Mouse (Mus musculus): Measurements from ENCODE around the gene Znhit1. TPM values are rescaled to one million over a fixed set of nuclear protein-coding genes. Genes with fewer than 3 reads are reported as not detected.
A peak's percentile ranks its signal among the peaks of the same experiment; 100 is the strongest.
"Not testable (repeated sequence)": the region's sequence is repeated elsewhere in the genome, so short reads cannot be mapped to it uniquely, and the experiment has no call there.

Znhit1 gene
- polyA plus RNA-seq, 1 experiment: 308 TPM

DNA sequence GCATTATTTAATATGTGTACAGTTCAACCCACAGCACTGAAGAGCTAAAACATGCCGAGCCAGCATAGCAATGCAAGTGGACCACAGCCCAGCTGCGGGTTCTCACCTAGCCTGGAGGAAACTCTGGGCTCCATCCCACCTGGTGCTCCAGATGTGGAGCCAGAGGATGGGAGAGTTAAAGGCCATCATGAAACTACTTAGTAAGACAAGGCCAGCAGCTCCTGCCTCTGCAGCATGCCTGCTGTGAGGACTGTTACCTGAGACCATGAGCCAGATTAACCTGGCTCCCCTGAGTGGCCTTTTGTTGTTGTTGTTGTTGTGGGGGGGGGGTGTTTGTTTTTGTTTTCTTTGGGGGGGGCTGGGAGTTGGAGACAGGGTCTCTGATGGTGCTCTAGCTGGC is 44.4 kb downstream of the Znhit1 start:
- no peak for TF ChIP-seq POLR2A (IDR thresholded peaks at IDR 0.05; ENCODE audit: control insufficient read depth, low read depth, low read length)
- no peak for TF ChIP-seq CTCF (IDR thresholded peaks at IDR 0.05; ENCODE audit: control insufficient read depth, insufficient read depth, insufficient replicate concordance, low read depth, low read length)
- Histone ChIP-seq H3K27me3 (ENCODE audit: control insufficient read depth, insufficient read depth, low read length) (no peaks in the 10 kb centered on the region), H3K27ac (ENCODE audit: control insufficient read depth, insufficient read depth, low read depth, low read length) (no peak overlapping the region), H3K4me1 (ENCODE audit: control insufficient read depth, insufficient read depth, low read length) (peaks cover 2% of the 10 kb centered on the region; the same call in 1 of the 2 replicates), H3K36me3 (ENCODE audit: control insufficient read depth, insufficient read depth, low read length) (no peaks in the 10 kb centered on the region; the same call in 1 of the 2 replicates), H3K4me3 (ENCODE audit: control insufficient read depth, low read depth, low read length) (no peak overlapping the region)

DNA sequence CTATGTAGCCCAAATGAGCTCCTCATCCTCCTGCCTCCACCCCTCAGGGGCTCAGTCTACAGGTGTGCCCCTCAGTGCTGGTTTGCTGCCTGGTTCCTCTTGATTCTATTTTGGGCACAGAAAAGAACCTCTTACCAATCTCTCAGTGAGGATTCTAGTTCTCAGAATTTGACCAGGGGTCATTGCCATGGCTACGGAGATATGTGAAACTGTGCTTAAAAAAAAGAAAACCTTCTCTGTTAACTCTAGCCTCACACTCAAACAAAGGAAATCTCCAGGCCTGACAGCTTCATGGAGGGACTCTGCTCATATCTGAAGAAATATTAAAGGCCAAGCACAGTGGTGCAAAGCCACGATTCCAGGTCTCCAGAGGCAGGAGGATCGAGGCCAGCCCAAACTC is 45.0 kb downstream of the Znhit1 start:
- Histone ChIP-seq H3K4me1 (ENCODE audit: control insufficient read depth, insufficient read depth, low read length) (peaks cover 5% of the 10 kb centered on the region), H3K4me3 (ENCODE audit: control insufficient read depth, low read depth, low read length) (no peak overlapping the region), H3K27me3 (ENCODE audit: control insufficient read depth, insufficient read depth, low read length) (no peaks in the 10 kb centered on the region), H3K27ac (ENCODE audit: control insufficient read depth, insufficient read depth, low read depth, low read length) (no peak overlapping the region), H3K36me3 (ENCODE audit: control insufficient read depth, insufficient read depth, low read length) (no peaks in the 10 kb centered on the region; the same call in 1 of the 2 replicates)
- TF ChIP-seq CTCF (IDR thresholded peaks at IDR 0.05; ENCODE audit: control insufficient read depth, insufficient read depth, insufficient replicate concordance, low read depth, low read length): no peak
- TF ChIP-seq POLR2A (IDR thresholded peaks at IDR 0.05; ENCODE audit: control insufficient read depth, low read depth, low read length): no peak

DNA sequence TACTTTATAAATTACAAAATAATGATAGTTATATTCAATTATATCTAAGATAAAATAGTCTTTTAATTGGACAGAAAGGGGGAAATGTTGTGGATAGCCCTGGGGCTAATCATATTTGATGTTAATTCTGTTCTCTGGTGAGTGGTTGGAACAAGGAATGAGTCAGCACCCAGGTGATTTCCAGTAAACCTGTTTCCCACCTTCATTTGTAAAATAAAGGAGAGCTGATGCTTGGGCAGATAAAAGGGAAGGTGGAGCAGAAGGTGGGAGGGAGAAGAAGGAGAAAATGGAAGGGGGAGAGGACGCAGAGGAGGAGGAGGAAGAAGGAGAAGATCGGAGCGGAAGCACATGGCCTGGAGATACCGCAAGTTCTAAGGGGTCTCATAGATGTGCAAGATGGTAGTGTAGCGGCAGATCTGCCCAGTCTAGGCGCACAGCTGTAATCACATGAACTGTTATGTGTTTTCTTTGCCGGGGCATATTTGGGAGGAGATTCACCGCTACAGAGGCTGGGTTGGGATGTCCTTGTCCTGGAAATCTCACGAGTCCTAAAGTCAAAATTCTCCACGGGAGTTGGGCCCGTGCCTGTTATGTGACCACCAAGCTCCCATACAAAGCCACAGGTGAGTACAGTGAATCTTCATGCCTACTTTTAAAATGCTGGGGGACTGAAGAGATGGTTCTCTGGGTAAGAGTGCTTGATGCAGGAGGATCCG is 46.8 kb downstream of the Znhit1 start:
- Histone ChIP-seq H3K4me1 (ENCODE audit: control insufficient read depth, insufficient read depth, low read length) (peaks cover 8% of the 10 kb centered on the region), H3K4me3 (ENCODE audit: control insufficient read depth, low read depth, low read length) (no peak overlapping the region), H3K27me3 (ENCODE audit: control insufficient read depth, insufficient read depth, low read length) (no peaks in the 10 kb centered on the region), H3K36me3 (ENCODE audit: control insufficient read depth, insufficient read depth, low read length) (no peaks in the 10 kb centered on the region; the same call in 1 of the 2 replicates), H3K27ac (ENCODE audit: control insufficient read depth, insufficient read depth, low read depth, low read length) (no peak overlapping the region)
- TF ChIP-seq CTCF (IDR thresholded peaks at IDR 0.05; ENCODE audit: control insufficient read depth, insufficient read depth, insufficient replicate concordance, low read depth, low read length) (no peak), POLR2A (IDR thresholded peaks at IDR 0.05; ENCODE audit: control insufficient read depth, low read depth, low read length) (no peak)

DNA sequence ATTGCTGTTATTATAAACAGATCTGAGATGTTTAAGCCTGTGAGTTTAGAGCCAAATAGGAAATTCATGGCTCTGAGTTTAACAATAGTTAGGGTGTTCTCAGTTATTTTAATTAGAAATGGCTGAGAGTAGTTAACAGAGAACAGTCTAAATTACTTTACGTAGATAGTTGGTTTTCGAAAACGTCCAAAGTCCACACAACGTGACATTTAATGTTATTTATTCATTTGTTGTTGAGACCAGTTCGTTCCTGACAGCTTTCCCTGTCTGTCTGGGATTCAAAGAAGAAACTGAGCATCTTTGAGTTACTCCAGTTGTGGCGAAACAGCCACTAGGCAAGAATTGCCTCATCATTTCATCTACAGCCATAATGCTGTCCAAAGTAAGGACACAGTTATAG is 47.8 kb downstream of the Znhit1 start:
- H3K27ac ChIP-seq (ENCODE audit: control insufficient read depth, insufficient read depth, low read depth, low read length): not testable (repeated sequence)

DNA sequence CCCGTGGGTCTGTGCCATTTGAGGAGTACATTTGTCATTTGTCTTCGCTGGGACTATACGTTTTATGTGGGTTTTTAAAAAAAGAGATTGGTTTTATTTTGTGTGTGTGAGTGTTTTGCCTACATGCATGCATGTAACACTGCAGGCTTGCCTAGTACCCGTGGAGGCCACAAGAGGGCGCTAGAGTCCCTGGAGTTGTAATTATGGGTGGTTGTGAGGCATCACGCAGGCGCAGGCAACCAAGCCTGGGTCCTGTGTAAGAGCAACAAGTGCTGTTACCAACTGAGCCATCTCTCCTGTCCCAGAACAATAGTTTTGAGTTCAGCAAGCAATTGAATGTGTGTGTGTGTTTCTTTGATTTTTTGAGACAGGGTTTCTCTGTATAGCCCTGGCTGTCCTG is 48.5 kb downstream of the Znhit1 start:
- no peak overlapping the region for H3K27ac ChIP-seq (ENCODE audit: control insufficient read depth, insufficient read depth, low read depth, low read length)
- H3K4me3 ChIP-seq (ENCODE audit: control insufficient read depth, low read depth, low read length): no peak overlapping the region
- peak; percentile 94; the same call in 1 of the 2 replicates for TF ChIP-seq CTCF (IDR thresholded peaks at IDR 0.05; ENCODE audit: control insufficient read depth, insufficient read depth, insufficient replicate concordance, low read depth, low read length)
- TF ChIP-seq POLR2A (IDR thresholded peaks at IDR 0.05; ENCODE audit: control insufficient read depth, low read depth, low read length): no peak
- H3K4me1 ChIP-seq (ENCODE audit: control insufficient read depth, insufficient read depth, low read length): peaks cover 8% of the 10 kb centered on the region
- no peaks in the 10 kb centered on the region; the same call in 1 of the 2 replicates for H3K36me3 ChIP-seq (ENCODE audit: control insufficient read depth, insufficient read depth, low read length)
- no peaks in the 10 kb centered on the region for H3K27me3 ChIP-seq (ENCODE audit: control insufficient read depth, insufficient read depth, low read length)

More for the DNA sequence above, 47.8 kb downstream of the Znhit1 start:
- not testable (repeated sequence) for H3K4me1 ChIP-seq (ENCODE audit: control insufficient read depth, insufficient read depth, low read length); H3K27me3 ChIP-seq (ENCODE audit: control insufficient read depth, insufficient read depth, low read length); H3K4me3 ChIP-seq (ENCODE audit: control insufficient read depth, low read depth, low read length); H3K36me3 ChIP-seq (ENCODE audit: control insufficient read depth, insufficient read depth, low read length)

DNA sequence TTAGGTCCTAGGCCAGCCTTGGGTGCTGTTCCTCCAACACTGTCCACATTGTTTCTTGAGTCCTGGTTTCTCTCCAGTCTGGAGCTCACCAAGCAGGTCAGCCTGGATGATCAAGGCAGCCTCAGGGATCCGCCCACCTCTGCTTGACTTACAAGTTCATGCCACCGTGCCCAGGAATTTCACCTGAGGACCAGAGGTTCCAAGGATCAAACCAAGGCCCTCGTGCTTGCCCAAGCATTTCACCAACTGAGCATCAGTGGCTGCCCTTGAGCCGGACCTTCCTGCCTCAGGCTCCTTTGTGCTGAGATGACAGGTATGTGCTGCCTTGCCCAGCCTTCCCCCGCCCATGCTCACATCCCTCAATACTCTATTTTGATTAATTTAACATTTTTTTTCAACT is 50.2 kb downstream of the Znhit1 start:
- Histone ChIP-seq H3K36me3 (ENCODE audit: control insufficient read depth, insufficient read depth, low read length) (no peaks in the 10 kb centered on the region; the same call in 1 of the 2 replicates), H3K4me3 (ENCODE audit: control insufficient read depth, low read depth, low read length) (no peak overlapping the region), H3K27ac (ENCODE audit: control insufficient read depth, insufficient read depth, low read depth, low read length) (no peak overlapping the region), H3K4me1 (ENCODE audit: control insufficient read depth, insufficient read depth, low read length) (peaks cover 12% of the 10 kb centered on the region), H3K27me3 (ENCODE audit: control insufficient read depth, insufficient read depth, low read length) (no peaks in the 10 kb centered on the region)
- TF ChIP-seq POLR2A (IDR thresholded peaks at IDR 0.05; ENCODE audit: control insufficient read depth, low read depth, low read length): no peak
- no peak for TF ChIP-seq CTCF (IDR thresholded peaks at IDR 0.05; ENCODE audit: control insufficient read depth, insufficient read depth, insufficient replicate concordance, low read depth, low read length)

DNA sequence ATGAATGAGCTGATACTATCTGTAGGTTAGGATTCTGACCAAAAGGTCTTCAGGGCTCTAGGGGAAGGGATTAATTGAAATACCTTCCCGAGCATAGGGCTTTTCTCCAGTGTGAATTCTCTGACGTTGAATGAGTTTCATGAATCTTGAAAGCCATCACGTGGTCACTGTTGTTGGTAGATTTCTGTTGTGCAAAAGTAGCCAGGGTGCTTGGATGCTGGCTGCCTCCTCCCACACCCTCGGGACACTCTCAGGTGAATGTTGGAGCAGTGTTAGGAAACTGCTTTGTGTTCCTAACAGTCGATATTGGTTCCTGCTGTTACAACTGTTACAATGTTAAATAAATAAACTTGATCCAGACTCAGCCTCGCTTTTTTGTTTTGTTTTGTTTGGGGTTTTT is 51.1 kb downstream of the Znhit1 start:
- H3K27ac ChIP-seq (ENCODE audit: control insufficient read depth, insufficient read depth, low read depth, low read length): no peak overlapping the region
- TF ChIP-seq POLR2A (IDR thresholded peaks at IDR 0.05; ENCODE audit: control insufficient read depth, low read depth, low read length) (no peak), CTCF (IDR thresholded peaks at IDR 0.05; ENCODE audit: control insufficient read depth, insufficient read depth, insufficient replicate concordance, low read depth, low read length) (no peak)

More for the DNA sequence above, 51.1 kb downstream of the Znhit1 start:
- Histone ChIP-seq H3K4me1 (ENCODE audit: control insufficient read depth, insufficient read depth, low read length) (peaks cover 13% of the 10 kb centered on the region), H3K36me3 (ENCODE audit: control insufficient read depth, insufficient read depth, low read length) (no peaks in the 10 kb centered on the region), H3K4me3 (ENCODE audit: control insufficient read depth, low read depth, low read length) (no peak overlapping the region), H3K27me3 (ENCODE audit: control insufficient read depth, insufficient read depth, low read length) (no peaks in the 10 kb centered on the region)

Measured in testis, adult 2 months (tissue).